Mouse (Mus musculus): ENCODE measurements around the gene Arxes1.

DNA sequence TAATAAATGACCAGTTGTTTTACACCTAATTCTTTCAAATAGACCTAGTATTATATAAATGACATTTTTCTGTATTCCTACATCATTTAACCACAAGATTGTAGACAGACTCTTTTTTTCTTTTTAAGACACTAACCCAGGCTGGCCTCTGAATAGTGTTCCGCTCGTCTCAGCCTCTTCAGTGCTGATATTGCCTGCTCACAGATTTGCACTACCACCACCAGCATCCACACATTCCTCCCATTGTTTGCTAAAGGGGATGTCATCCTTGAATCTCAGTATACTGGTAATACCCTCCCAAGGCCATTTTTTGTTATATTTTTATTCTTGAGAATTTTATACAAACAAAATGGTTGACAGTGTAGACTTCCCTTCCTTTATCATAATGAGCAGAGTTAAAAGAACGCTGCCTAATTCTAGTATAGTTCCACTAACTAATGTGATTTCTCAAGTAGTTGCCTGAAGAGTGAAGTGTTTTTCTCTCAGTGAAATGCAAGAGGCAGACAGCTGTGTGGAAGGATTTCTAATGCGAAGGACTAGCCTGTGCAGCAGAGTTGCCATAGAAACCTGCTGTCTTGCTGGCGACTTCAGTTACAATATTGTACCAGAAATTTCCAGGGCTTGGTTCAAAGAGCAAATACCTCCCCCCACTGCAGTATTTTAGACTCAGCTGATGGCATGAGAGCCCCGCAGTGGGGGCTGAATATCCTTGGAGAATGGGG, 48.5 kb upstream of the Arxes1 start:
- no peak for TF ChIP-seq CTCF (IDR thresholded peaks at IDR 0.05; ENCODE audit: control insufficient read depth, insufficient read depth, low read length)
- no peak for TF ChIP-seq POLR2A (IDR thresholded peaks at IDR 0.05; ENCODE audit: borderline replicate concordance, control insufficient read depth, low read depth, low read length)

Data from bone marrow, adult 2 months (tissue).